Mouse (Mus musculus): Measurements from ENCODE around the gene Serpinb6b.
"Not testable (repeated sequence)": the region's sequence is repeated elsewhere in the genome, so short reads cannot be mapped to it uniquely, and the experiment has no call there.

Gene Serpinb6b

GRCm38 (mm10) chr13:32964989-32965811 lies at the start of gene Serpinb6b:
Gene Serpinb6b, plus strand, starts transcription at chr13:32965209.
- peak; percentile 49 to 73 for DNase-seq

DNA sequence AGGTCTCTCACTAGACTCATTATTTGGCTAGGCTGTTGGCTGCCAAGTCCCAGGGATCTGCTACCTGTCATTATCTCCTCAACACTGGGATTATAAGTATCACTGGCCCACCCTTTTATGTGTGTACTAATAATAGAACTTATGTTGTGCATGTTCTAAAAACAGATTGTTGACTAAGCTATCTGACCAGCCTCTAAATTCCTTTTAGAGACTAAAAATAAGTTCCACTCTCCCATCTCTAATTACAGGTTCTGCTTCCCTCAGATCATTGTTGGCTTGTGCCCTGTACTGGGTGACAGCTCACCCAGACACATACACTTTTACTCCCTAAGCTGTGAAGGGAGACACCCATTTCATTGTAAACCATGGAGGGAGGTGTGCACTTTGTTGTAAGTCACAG lies 42.4 kb upstream of the Serpinb6b start:
- no peak for DNase-seq

- peak; percentile 36 to 76 for DNase-seq
These were observed 40.2 kb upstream of the Serpinb6b start for GRCm38 (mm10) chr13:32924578-32925360.

GRCm38 (mm10) chr13:32926661-32927060 lies 38.3 kb upstream of the Serpinb6b start:
- DNase-seq: no peak

DNA sequence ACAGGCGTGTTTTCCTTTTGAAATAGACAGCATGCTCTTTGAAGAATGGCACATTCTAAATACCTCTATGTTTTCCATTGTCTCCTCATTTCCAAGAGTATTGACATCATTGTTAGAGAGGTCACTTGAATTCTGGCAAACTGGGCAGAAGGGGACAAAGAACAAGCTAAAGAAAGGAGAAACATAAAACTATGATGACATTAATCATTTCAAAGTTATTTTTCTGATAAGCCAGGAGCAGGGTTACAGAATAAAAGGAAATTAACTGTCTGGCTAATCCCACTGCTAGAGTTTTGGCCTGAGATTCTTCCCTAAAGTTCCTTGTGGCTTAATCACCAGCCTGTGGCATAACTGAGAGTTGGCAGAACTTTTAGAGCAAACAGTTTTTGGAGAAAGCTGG lies 37.8 kb upstream of the Serpinb6b start:
- DNase-seq: no peak

DNA sequence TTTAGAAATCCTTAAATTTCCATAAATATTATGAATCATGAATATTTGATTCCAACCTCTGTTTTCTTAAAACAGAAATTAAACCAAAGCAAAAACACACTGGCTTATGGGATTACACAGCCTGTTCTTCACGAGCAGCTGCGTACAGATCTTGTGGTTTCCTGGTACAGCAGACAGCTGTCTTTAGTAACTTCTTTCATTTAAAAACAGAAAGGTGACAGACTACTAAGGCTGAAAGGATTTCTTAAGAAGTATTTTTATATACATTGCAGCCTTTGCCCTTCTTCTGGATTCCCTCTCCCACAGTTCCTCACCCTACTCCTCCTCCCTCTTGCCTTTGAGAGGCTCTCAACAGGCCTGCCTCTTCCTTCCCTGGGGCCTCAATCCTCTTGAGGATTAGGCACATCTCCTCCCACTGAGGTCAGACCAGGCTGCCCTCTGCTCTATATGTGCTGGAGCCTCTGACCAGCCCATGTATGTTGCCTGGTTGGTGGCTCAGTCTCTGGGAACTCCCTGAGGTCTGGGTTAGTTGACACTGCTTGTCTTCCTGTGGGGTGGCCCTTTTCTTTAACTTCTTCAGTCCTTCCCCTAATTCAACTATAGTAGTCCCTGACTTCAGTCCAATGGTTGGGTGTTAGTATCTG lies 35.8 kb upstream of the Serpinb6b start:
- no peak for DNase-seq

DNA sequence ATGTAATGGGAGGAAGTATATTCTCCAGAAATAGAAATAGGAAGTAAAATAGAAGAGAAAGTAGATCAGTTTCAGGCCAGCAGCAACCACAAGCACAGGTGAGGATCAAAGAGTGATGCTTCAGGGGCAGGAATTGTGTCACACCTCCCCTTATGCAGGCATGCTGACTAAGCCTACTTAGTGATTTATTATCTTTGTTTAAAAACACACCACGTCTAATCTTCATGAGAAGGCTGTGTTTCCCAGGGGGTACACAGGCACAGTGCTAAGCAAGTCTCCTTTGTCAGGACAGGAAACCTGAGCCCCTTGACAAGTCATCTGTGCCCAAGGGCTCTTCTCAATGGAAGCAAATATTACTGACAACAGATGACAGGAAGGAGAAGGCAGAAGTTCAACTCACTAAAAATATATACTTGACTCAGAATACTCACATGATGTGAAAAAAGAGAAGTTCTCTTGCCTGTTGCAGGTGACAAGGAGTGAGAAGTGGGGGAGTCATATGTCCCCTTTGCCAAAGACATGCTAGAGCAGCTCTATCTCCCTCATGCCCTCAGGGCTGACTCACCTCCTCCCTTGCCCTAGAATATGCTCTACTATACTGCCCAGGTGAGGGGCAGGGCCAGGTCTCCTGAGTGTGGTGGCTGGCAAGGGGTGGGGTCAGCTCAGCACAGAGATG lies 30.2 kb upstream of the Serpinb6b start:
- DNase-seq: no peak

- DNase-seq: not testable (repeated sequence)
These were observed 26.7 kb upstream of the Serpinb6b start for GRCm38 (mm10) chr13:32938275-32938674.

DNA sequence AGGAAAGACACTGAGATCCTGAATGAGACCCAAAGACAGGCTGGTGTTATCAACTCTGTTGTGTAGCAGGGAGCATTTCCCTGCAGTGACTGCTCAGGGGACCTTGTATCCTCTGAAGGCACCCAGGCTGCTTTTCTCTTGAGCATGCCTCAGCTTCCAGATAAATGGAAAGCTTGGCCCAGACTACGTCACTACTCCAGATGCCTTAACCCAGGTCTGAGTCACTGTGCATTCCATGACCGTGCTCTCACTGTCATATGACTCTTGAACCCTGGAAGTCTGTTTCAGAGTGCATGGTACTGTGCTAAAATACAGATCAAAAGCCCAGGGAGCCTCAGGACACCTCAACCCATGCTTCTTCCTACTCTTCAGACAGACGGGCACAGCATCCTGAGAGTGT lies 25.8 kb upstream of the Serpinb6b start:
- DNase-seq: not testable (repeated sequence)

- DNase-seq: no peak
These were observed 8.5 kb upstream of the Serpinb6b start for GRCm38 (mm10) chr13:32956537-32956936.

DNA sequence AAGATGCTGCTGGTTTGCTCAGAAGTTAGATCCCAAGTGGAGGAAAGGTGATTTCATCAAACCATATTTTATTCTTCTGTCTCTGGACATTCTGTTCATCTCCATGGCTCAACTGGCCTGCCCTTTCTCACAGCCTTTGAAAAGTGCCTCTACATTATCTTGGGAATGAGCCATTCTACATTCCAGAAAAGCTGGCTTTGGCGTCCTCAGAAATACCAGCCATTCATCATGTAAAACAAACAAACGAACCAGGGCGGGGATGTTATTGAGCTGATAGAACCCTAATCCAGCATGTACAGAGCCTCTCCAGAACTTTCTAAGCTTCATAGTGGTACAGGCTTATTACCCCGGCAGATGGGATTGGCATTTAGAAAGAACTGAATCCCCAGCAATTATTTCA lies 7.1 kb upstream of the Serpinb6b start:
- no peak for DNase-seq

DNA sequence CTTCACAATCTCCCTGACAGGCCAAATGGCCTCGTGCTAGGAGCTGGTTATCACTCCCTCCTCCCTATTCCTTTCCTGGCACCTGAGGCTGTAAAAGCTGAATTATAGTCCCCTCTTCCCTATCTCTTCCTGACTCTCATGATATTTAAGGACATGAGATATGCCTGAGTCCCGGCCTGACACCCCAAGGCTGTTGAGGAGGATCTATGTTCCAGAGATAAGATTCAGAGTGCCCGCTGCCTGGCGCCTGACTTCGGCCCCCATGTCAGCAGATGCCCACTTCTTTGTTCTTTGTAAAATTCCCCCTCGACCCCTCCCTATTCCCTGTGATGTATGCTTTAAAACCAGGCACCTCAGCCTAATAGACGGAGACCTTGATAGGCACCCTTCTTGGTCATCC lies 6.5 kb upstream of the Serpinb6b start:
- DNase-seq: not testable (repeated sequence)

DNA sequence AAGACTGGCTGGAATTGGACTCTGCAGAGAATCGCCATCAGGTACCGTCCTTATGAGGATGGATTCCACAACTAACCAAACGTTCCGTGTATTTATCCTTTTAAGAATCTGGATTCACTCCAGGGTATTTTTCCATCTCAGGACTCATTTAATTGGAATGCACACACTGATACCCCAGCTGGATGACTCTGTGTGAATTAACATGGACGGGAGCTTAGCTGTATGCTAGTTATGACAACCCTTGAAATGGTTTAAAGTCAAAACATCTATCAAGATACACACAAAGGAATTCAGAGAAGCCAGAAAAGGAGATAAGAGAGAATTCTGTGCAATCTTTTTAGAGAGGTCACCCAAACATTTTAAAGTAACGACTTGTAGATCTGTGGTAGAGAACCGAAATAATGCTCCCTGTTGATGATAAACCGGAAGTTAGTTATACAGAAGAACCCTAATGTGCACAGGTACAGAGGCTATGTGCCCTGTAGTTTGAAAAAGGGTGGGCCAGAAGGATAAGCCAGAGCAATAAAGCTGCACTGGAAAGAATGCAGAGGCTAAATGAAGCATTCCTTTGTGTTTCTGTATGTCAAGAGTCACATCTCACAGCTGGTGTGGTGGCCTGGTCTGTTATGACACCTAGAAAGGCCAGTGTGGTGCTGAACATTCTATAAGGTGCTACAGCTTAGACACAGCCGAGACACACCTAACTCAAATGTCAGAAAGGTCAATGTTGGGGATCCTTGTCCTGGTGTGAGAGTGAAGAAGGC lies 837 bp upstream of the Serpinb6b start:
- DNase-seq: no peak

- DNase-seq: no peak
These were observed 1.1 kb downstream of the Serpinb6b start for GRCm38 (mm10) chr13:32966116-32966515.

GRCm38 (mm10) chr13:32967233-32967632 lies 2.2 kb downstream of the Serpinb6b start:
- DNase-seq: no peak

DNA sequence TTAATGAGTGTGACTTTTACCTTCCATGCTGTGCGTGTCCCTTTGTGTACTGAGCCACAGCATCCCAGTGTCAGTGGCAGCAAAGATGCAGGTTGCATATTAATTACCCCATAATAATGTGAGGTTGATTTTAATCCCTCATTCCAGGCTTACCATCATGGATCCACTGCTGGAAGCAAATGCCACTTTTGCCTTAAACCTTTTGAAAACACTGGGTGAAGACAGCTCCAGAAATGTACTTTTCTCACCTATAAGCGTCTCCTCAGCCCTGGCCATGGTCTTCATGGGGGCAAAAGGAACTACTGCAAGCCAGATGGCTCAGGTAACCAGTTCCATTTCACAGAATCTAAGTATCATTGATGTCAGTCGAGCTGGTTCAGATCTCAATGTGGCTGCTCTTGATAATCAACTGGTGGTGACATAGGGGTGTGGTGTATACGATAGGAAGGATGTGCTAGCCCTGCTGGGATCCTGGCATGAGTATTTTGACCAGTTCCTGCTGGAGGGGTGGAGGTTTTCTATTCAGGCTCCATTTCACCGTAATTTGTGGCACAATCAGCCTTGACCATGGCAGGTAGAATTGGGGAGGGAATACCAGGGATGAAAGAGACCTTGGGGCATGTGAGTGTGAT lies 3.5 kb downstream of the Serpinb6b start:
- no peak for DNase-seq

GRCm38 (mm10) chr13:32968996-32969640 lies 4.1 kb downstream of the Serpinb6b start:
- no peak for DNase-seq

GRCm38 (mm10) chr13:32969641-32970040 lies 4.6 kb downstream of the Serpinb6b start:
- no peak for DNase-seq

DNA sequence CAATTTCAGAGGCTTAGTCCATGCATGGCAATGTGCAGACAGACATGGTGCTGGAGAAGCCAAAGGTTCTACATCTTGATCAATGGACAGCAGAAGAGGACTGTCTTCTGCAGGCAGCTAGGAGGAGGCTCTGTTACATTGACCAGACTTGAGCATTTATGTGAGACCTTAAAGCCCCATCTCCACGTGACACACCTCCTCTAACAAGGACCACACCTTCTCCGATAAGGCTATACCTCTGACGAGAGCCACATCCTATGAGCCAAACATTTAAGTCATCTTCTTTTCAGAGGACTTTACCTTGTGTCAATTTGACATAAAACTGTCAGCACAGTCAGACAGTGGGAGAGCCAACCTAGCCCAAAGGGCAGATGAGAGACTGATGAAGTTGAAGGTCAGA lies 5.8 kb downstream of the Serpinb6b start:
- no peak for DNase-seq

- DNase-seq: no peak
These were observed 9.3 kb downstream of the Serpinb6b start for GRCm38 (mm10) chr13:32974268-32974667.

DNA sequence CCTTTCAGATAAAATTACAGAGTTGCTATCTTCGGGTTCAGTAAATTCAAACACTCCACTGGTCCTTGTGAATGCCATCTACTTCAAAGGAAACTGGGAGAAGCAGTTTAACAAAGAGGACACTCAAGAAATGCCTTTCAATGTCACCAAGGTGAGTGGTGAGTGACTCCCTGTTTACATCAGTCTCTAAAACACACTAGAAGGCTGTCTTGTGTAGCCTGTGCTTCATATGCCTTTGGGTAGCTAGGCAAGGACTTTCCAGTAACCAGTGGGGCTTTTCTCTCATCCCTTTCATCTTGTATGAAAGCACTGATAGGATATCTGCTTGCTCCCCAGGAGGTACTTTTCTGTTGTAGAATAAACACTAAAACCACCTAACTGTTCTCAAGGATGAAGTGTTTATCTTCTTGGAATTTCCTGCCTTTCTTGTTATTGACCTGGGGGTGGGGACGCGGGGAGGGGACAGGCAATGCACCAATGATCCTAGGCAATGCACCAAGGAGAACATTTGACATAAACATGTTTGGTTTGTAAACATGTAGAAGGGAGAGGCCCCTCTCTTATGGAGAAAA lies 10.0 kb downstream of the Serpinb6b start:
- no peak for DNase-seq

All from kidney, postnatal 25 days (tissue).